Mouse (Mus musculus) G1E (cell line): ENCODE measurements around the gene Vwc2.

Source experiments
- CTCF ChIP-seq: IDR thresholded peaks from 2 replicates; pipeline ENCODE4 v1.5.1; 2012; ENCODE audit warnings: low read depth, low read length, inconsistent platforms, mixed read lengths
- GATA1 ChIP-seq: IDR thresholded peaks from 2 replicates; pipeline ENCODE4 v1.6.1; 2012; ENCODE audit warnings: borderline replicate concordance, low read length, inconsistent platforms, mixed read lengths
- POLR2AphosphoS5 ChIP-seq: IDR thresholded peaks from 2 replicates; pipeline ENCODE4 v1.6.1; 2012; ENCODE audit warnings: low read depth, low read length, inconsistent platforms; ENCODE audit not compliant: insufficient replicate concordance

DNA sequence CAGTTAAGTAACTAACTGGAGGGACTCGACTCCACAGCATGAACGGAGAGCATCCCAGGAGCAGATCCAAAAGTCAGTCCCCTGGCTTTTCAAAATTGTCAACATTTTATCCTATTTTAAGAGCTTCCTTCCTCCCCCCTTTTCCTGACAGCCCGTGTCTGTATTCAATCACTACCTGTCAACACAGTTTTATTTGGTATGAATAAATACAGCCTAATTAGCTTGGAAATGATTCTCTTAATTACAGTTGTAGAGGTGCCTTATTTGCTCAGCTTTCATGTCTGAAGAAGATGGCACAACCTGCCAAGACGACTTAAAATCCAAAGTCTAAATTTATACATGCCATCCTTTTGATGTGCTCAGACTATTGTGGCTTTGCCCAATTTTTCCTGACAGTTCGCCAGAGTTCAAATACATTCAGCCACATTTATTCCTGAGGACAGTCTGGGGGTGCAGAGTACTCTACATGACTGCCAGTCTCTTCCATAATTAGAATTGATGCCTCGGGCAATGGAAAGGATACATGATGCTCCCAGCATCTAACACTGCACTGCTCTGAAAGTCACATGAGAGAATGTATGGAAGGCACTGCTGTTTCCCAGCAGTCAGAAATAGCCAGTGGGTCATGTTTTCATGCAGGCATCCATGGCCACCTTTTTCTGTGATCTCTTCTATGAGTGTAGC lies 128.8 kb downstream of the Vwc2 start:
- TF ChIP-seq CTCF (no peak), GATA1 (no peak), POLR2AphosphoS5 (no peak)
